Mouse (Mus musculus): Measurements from ENCODE around the gene Pde4d.
A peak's percentile ranks its signal among the peaks of the same experiment; 100 is the strongest.

Pde4d gene

DNA sequence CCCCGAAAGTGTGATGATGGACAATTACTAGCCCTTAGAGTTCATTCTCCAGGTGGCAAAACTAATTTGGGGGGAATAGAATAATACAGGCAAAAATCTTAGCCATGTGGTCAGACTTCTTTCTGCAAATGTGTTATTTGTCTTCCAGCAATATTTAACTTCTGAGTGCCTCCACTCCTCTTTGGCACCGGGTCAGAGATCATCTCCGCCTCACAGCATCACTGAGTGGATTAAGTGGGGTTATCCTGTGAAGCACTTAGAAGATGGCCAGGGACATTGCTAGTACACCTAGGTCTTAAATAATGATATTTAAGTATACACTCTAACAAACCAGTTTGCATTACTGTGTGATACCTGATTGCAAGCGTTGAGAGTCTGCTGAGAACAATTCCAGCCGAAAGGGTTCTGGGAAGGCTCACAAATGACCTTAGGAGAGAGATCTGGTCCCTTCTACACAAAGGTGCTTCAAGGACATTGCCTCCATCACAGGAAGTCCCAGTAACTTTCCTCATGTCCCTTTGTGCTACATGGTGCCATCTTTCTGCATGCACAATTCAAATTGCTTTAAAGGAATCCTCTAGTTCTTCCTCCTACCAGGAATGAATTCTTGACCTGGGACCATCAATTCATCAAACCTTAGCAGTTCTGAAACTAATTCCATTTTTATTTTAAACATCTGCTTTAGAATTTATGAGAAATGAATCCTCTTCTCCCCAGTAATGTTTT lies 989.9 kb downstream of the Pde4d start:
- DNase-seq, result no peak

DNA sequence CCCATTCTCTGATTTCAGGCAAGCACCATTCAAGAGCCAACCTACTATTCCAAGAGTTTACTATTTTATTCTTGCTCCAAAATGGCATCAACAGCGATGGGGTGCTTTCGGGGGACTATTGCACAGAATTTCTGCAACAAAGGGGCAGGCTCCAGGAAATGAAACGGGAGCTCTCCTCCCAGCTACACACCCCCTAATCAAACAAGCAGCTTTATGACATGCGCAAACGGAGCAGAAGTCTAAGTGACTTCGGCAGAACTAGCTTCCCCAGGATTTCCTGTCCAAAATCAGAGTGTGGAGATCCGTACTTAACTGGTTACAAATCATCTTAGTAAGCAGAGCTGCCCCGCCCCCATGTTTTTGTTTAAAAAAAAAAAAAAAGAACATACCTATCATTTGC lies 990.6 kb downstream of the Pde4d start:
- peak; percentile 25 to 41 for DNase-seq

DNA sequence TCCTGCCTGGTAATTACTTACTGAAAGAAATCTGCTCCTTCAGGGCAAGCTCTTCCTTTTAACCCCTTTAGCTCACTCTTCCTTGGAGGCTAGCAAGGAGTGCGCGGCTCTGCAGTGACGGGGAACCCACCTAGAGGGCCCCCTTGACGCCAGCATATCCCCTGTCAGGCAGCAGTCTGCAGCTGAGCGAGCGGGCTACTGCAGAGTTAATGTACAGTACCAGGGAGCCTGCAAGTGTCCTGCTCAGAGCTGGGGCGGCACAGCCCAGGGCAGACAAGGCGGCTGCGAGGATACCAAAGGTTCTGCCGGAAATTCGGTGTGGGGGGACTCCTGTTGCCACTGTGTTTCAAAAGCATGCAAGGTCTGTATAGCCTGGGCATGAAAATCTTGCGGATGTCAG lies 991.1 kb downstream of the Pde4d start:
- DNase-seq, result peak; percentile 52 to 64

DNA sequence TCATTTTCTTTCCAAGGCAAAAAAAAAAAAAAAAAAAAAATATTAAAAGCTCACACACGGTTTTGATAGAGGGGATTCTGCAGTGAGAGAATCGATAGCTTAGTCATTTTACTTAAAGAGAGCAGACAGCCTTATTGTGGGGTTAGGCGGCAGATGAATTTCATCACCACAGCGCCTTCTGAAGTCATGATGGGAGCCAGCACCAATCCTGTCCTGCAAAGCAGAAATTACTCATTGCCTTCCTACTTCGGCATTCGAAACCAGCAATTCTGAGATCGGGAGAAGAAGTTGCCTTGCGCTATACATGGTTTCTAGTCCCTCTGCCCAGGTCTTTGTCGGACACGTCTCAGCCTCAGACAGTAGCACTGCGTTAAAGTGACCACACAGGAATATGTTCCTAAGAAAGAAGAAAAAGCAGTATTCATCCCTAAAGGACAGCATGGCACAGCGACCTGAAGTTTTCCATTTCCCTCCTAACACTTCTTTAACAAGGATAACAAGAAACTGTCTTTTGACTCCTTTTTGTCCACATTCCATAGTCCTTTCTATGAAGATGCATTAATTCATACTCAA lies 991.7 kb downstream of the Pde4d start:
- peak in 1 of 2 experiments; percentile 13 for DNase-seq

DNA sequence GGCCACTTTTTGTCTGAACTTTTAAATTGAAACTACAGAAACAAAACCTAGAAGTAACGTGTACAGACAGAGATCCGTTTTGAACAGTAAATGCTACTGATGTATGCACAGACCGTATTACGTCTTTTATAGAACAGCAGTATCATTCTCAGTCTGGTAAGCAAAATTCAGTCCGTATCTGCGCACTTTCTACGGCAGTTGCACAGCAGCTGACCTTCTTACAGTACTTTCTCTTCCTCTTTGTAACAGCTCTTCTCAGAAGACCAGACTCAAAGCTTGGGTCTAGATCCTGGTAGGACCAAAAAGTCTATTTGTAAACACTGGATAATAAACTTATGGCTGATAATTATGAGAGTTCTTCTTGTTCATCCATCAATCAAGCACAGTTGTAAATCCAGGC lies 996.4 kb downstream of the Pde4d start:
- peak in 1 of 2 experiments; percentile 12 for DNase-seq

DNA sequence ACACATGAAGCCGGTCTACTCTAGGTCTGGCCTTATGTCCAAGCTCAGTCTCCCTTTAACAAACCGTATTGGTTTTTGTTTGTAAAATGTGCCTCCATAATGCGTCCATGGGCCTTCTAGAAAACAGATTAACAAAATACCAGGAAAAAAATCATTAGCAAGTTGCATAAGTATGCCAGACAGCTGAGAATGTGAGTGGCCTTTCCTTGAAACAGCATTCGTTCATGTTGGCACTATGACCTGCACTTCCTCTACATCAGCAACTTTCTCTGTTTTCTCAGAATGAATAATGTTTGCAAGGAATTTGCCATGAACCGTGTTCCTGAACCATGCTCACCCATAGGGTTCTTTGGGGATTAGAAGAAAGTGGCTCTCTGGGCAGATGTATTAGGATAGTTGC lies 998.4 kb downstream of the Pde4d start:
- DNase-seq, result no peak

DNA sequence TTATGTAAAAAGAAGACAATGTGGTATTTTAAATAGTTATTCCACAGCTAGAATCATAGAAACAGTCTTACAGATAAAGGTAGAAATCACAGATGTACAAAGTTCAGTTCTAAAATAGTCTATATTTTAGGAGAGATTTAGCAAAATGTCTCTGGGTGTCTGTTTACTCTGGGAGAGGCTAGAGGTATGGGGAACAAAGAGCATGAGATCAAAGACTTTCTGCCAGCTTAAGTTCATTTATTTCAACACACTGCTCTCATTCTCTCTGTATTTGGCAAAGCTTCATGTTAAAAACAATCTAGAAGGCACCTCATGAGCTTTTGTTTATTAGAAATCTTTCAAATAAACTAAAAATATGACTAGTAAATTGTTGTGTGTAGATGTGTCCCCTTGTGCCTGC lies 1024.6 kb downstream of the Pde4d start:
- DNase-seq, result no peak

DNA sequence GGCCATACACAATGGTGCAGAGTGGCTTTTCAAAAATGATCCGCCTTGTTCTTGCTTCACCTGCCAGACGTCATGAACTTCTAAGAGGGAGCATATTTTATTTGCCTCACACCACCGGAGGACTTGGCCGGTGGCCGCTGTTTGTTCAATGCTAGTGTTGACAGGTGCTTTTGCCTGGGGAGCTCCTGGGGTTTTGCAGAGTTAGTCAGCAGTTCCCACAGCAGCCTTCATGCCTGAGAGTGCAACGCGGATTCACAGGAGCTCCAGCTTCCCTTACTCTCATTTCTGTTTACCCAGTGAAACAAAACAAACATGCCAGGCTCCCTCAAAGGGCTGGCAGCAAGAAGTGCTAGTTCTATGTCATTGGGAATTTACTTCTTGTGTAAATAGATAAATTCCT lies 1031.7 kb downstream of the Pde4d start:
- DNase-seq, result no peak

DNA sequence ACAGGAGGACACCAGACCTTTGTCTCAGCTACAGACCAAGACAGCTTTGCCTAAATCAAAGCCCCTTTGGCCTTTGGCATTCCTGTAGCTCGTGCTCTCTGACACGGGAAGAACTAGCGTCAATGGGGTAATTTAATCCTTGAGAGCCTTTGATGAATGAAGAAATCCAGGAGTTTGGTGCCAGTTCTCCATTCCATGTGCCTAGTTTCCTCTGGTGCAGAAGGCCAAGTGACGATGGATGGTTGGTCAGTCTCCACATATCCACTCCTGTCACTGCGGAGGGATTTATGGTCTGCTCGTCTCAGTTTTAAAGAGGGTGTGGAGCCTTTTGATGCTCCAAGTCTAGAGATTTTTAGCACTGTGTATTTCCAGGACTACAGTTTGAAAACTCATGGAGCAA lies 1036.4 kb downstream of the Pde4d start:
- no peak for DNase-seq

DNA sequence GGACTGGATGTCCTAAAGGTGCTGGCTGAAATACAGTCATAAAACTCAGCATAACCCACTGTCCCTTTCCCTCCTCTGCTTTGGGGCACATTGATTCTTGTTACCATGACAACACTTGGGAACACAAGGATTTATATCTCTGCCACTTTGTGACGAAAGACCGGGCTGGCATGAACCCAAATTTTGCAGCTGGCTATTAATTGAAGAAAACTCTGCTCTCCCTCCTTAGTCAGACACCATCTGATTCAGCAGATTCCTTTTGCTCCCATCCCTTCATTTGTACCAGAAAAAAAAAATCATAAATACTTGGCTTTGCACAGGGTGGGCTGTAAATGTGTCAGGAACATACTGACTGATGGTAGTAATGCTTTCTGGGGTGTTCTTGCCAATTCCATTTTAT lies 1037.6 kb downstream of the Pde4d start:
- no peak for DNase-seq

DNA sequence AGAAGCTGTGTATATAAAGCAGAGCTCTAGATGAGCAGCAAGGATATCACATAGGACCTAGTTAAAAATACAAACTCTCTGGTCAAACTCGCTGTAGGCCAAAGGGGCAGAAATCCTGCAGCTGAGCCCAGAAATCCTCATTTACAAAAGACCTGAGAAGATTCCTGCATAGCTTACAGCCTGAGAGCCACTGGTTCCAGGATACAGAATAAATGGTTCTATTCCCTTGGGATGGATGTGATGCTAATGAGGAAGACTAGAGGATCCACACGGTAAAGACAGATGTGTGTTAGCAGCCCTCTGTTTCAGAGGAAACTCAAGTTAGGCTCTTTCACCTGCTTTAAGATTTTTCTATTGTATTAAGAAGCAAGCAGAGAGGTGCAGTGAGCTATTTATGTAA lies 1041.1 kb downstream of the Pde4d start:
- no peak for DNase-seq

DNA sequence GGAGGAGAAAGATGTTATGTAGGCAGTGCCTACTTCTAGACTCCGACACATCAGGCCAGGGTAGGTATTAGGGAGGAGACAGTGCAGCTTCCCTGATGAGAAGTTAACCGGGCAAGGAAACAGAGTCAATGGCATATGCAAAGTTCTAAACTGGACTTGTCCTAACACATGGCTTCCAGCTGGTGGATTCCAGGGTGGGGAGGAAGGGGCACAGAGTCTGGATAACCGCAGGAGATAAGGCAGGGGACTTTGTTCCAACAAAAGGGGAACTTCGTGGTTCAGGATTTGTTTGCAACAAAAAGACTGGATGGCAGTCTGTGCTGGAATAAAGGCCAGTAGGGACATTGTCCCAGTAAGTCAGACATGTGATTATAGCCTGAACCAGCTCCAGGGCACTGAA lies 1042.1 kb downstream of the Pde4d start:
- no peak for DNase-seq

DNA sequence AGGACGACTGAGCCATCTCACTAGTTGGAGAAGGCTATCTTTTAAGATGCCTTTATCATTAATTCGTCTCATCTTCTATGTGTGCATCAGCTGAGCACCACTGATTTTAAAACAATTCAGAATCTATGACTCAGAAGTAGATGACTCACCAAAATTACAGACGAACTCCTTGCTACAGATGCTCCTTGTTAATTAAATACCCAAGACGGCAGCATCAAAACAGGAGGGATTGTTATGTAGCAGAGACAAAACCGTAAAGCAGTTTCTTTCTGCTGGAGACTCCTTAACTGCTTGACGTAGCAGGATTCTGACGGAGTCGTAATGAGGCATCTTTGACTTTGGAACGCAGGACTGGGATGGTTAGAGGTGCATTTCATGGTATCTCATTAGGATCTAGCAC lies 1050.6 kb downstream of the Pde4d start:
- no peak for DNase-seq

DNA sequence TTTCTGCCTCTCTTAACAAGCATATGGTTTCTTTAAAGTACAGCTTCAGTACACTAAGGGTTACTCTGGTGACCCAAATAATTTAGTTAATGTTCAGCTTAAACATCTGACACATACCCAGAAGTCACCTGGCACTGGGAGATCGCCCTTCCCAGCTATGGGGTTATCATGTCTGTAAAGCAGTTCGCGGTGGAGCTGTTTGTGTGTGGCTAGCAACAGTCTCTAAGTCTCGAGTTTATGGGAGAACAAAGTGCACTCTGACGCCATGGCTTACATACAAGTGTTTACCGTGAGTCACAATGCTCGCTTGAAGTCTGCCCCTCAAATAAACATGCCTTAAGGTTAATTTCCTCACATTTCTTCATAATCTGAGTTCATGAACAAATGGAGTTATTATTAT lies 1053.0 kb downstream of the Pde4d start:
- no peak for DNase-seq

DNA sequence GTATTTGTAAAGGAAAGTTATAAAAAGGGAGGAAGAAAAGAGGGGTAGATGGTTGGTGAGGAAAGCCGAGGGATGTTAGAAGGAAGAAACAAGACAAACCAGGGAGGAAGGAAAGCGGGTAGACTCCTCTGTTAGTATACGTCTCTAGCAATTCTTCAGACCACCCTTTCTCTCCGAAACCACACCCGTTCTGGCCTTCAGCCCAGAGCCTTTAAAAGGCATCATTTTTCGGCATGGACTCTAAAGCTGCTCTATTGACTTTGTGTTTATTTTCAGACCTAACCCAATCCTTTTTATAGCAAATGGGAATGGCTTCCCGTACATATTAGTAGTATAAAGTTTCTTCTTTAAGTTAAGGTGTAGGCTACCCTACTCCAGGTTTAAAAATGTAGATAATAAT lies 1057.0 kb downstream of the Pde4d start:
- no peak for DNase-seq

DNA sequence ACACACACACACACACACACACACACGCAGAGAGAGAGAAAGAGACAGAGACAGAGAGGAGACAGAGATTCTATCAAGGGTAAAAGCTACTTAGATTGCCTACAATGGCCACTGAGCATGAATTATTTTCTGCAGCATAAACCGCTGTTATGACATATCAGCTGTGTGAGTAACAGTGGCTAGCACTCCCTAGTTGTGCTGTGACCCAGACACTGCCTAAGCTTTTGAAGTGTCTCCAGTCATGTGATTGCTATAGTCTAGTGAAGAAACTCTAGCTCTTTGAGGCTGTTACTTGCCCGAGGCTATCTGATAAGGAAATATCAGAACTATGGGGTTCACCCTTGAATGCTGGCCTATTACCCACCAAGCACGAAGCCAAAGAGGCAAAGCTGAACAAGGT lies 1058.7 kb downstream of the Pde4d start:
- no peak for DNase-seq

DNA sequence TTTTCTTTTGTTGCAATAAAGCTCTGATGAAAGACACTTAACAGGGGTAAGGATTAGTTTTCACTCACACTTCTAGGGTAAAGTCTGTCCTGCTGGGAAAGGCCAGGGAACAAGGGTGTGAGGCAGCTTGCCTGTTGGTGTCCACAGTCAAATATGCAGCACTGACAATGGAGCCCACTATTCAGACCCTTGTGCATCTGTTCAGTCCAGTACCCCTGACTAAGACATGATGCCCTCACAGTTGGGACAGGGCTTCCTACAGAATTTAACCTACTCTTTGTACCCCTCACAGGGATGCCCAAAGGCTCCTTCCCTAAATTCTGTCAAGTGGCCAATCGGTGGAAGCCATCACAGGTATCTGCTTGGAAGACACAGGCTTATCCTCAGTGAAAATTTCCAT lies 1068.4 kb downstream of the Pde4d start:
- no peak for DNase-seq

DNA sequence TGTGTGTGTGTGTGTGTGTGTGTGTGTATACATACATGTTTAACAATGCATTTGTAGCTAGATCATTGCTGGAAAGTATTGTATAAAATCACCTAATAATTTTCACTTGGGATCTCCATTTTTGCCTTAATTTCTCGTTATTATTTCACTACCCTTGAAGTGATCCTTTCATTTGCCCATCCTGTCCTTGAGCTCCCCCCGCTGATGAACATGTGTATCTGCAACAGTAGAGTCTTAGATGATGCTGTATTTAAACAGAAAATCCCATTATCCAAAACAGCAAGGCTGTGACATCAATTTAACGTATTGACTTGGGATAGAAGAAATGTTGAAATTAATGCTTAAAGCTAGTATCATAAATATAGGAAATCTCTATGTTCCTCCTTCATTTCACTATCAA lies 1069.7 kb downstream of the Pde4d start:
- peak in 1 of 2 experiments; percentile 4 for DNase-seq

DNA sequence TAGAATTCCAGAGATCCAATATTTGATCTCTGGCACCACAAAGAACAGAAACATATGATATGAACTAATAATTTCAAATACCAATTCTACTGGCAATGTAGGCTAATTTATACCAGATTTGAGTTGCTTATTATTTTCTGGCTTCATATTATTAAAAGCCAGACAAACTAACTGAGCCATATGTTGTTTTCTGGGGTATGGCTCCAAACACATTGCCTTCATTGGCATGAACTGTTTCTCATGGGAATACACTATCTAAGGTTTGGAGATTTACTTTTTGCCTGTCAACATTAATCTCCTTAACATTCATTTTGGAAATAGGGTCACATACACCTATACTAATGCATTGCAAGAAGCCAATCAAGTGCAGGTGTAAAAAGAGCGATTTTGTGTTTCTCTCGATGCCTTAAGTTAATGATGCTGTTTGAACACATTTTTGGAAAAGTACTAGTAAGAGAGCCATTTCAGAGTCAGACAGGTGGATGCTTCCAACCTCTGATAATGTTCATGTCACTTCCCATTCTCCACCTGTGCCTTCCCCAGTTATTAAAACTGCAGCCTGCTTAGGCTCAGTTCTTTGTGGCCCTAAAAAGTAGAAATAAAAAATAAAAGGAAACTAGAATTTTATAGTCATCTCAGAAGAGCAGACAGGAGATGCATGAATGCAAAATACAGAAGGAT lies 1070.4 kb downstream of the Pde4d start:
- no peak for DNase-seq

DNA sequence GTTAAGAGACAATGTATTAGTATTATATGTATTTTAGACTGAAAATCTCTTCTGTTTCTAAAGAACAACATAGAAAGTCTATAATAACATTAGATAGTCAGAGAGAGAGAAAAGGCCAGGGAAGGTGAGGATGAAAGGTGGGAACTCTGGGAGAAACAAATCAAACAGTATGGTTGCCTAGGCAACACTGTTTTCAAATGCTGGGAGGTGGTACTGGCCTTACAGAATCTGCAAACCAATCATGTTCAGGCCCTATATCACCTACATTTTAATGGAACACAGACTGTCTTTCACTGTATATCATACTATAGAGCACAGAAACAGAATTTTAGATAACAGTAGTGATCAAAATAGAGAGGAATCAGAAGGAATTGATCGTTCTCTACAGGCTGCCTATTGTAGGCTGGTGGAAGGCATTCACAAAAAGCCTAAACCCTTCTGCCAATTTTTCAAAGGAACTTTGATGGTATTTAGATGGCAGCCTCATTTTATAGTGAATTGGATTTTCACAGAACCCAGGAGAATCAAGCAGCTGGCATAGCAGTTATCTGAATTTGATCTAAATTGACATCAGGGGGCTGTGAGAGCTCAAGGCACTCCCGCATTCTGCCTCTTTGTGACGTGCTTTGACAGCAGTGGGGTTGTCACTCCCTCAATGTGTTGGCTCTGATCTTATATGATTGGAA lies 1084.2 kb downstream of the Pde4d start:
- DNase-seq, result no peak

DNA sequence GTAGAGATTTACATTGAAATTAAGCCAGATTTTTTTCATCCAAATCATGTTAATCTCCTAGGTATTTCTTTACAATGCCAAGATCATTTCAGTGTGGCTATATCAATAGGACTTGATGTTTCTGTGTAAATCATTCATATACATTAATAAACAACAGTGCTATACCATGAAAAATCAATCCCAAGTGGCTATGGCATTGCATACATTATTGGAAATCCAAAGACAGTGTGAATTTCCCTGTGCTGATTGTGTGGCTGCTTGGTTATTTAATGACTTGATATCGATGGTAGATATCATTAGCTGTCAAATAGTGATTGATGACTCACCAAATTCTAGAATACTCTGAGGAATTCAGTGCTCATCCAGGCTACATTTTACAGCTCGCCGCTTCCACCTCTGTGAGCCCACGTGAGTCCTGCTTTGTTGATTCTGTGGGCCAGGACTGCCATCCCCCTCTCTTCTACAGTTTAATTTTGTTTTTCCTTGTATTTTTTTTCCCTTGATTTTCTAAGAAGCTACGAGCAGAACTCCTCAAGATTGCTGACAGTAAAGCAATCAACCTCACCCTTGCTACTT lies 1085.0 kb downstream of the Pde4d start:
- DNase-seq, result no peak

DNA sequence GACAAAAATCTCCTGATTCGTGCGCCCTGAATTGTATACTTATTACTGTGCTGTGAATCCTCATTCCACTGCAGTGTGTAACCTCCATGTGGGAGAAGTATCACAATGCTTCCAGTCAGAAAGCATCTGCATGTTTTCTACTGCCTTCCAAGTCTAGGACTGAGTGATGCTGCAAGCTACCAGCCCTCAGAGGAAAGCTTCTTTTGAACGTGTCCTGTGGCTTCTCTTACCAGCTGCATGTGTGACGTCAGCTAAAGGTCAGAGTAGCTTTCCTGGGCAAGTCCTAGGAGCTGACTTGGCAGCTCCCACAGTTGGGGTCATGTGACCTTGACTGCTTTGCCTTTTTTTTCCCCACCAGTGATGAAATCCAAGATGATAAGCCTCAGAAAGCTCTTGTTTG lies 1086.9 kb downstream of the Pde4d start:
- no peak for DNase-seq

DNA sequence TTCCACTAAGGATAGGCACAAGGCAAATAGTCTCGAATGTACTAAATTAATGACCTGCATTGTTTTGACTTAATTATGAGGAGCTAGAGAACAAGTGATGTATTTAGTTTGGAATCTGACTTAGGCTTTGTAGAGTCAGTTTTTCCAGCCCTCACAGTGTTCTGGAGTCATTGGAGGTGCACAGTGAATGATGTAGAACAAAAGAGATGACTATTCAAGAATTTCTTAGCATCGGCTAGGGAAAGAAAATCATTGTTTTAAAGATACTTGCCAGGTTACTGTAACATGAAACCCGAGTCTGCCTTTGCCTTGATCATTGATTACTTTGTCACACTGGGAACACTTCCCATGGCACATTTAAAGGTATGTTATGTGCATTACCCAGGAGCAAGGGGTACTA lies 1089.6 kb downstream of the Pde4d start:
- no peak for DNase-seq

DNA sequence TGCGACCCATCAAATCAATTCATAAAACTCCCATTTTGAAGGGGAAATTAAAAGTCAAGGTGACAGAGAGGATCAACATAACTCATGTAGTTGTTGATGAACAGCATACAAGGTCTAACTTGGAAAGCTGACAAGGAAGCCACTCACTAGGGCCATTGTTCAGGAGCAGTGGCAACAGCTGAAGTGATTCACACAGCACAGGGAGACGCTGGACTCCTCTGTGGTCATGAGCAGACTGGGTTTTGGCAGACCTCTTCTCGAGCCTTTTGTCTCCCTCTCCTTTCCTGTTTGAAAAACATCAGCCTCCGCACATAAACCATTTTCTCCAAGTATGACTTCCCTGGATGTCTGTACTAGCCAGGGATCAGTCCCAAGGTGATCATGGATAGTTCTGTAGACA lies 1094.9 kb downstream of the Pde4d start:
- DNase-seq, result no peak
